Mouse (Mus musculus): Measurements from ENCODE around the gene Cd72.

DNA sequence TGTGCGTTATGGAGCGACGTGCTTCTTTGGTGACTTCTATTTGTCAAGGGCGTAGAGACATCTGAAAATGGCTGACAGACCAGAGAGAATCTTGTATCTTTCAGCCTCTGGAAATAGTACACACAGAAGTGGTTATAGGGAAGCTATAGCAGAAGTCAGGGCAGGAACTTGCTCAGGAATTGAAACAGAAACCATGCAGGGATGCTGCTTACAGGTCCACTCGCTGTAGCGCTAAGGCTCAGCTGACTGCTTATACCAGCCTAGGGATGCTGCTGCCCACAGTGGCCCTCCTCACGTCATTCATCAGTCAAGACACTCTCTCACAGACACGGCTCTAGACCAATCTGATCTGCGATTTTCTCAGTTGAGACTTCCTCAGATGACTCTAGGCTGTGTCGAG lies 15.9 kb upstream of the Cd72 start:
- TF ChIP-seq POLR2A (IDR thresholded peaks at IDR 0.05; ENCODE audit: low read depth, low read length) (no peak), CTCF (IDR thresholded peaks at IDR 0.05; ENCODE audit: extremely low read depth, insufficient read depth, insufficient read length, insufficient replicate concordance) (no peak)
